Mouse (Mus musculus): ENCODE data around the gene Prss33. TPM values are rescaled to one million over a fixed set of nuclear protein-coding genes. Genes with fewer than 3 reads are reported as not detected.

Prss33 gene
- total and polyA plus RNA-seq, 2 experiments from 2014 or later = not detected

DNA sequence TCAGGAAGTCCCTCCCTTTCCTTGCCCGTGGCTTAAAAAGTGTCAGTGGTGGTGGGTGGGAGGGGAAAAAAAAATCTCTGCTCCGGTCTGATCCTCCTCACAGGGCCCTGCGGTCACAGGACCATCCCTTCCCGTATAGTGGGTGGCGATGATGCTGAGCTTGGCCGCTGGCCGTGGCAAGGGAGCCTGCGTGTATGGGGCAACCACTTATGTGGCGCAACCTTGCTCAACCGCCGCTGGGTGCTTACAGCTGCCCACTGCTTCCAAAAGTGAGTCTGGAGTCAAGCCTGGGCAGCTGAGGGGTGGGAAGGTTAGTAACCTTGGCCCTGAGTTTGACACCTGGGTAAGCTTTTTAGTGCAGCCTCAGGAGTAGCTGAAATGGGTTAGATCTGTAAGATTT lies 32.7 kb upstream of the Prss33 start:
- 80% methylated on average over 11 of the region's 11 CpGs for WGBS
- Histone ChIP-seq H3K36me3 (replicated peaks; ENCODE audit: control insufficient read depth, insufficient read depth, low read length) (no peaks in the 10 kb centered on the region), H3K9me3 (replicated peaks; ENCODE audit: control insufficient read depth, low read length) (no peaks in the 10 kb centered on the region), H3K4me3 (ENCODE audit: low read depth, low read length) (no peak overlapping the region), H3K4me2 (ENCODE audit: low read depth, low read length) (no peak overlapping the region), H3K9ac (replicated peaks; ENCODE audit: low read depth, low read length) (no peak overlapping the region), H3K4me1 (ENCODE audit: control insufficient read depth, insufficient read depth) (no peaks in the 10 kb centered on the region), H3K27me3 (ENCODE audit: control insufficient read depth, insufficient read depth, low read length) (no peaks in the 10 kb centered on the region), H3K27ac (ENCODE audit: low read depth) (no peak overlapping the region)
- ATAC-seq (ENCODE audit: insufficient read depth, low read depth) (no peak), DNase-seq (ENCODE audit: low spot score) (no peak)
- no peak for TF ChIP-seq EP300 (IDR thresholded peaks at IDR 0.05; ENCODE audit: low read depth)
- no peak for TF ChIP-seq CTCF (IDR thresholded peaks at IDR 0.05; ENCODE audit: low read depth)

DNA sequence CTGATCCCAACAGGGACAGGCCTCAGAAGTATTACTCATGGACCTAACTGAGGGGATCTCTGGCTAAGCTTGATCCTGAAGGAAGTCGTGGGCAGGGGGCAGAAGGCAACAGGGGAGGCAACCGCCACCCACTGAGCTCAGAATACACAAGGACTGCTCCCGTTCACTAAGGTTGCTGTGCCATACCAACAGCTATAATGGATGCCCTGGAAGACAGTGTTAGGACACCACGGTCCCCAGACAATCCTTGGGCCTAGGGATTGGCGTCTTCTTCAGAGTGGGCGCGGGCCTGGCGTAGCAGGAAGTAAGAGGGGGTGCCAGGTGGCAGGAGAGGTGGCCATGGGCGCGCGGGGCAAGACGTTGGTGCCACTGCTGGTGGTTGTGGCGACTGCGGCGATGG lies 31.9 kb upstream of the Prss33 start, which contains the start of gene Prss21:
Gene Prss21 (plus strand): TSS at position 301 of the 400 bp plus-strand sequence.
- H3K4me3 ChIP-seq (ENCODE audit: low read depth, low read length) = no peak within 1 kb of the TSS
- no peak for ATAC-seq (ENCODE audit: insufficient read depth, low read depth)
- H3K27ac ChIP-seq (ENCODE audit: low read depth) = no peak within 1 kb of the TSS
- no peaks in the 10 kb centered on the region for H3K36me3 ChIP-seq (replicated peaks; ENCODE audit: control insufficient read depth, insufficient read depth, low read length)
- no peaks in the 10 kb centered on the region for H3K4me1 ChIP-seq (ENCODE audit: control insufficient read depth, insufficient read depth)
- no peak for DNase-seq (ENCODE audit: low spot score)
- no peak within 1 kb of the TSS for H3K9ac ChIP-seq (replicated peaks; ENCODE audit: low read depth, low read length)
- TF ChIP-seq EP300 (IDR thresholded peaks at IDR 0.05; ENCODE audit: low read depth) (no peak), CTCF (IDR thresholded peaks at IDR 0.05; ENCODE audit: low read depth) (no peak)
- H3K4me2 ChIP-seq (ENCODE audit: low read depth, low read length) = no peak within 1 kb of the TSS
- H3K27me3 ChIP-seq (ENCODE audit: control insufficient read depth, insufficient read depth, low read length) = no peaks in the 10 kb centered on the region
- 86% methylated on average over 15 of the region's 15 CpGs for WGBS
- H3K9me3 ChIP-seq (replicated peaks; ENCODE audit: control insufficient read depth, low read length) = no peaks in the 10 kb centered on the region

DNA sequence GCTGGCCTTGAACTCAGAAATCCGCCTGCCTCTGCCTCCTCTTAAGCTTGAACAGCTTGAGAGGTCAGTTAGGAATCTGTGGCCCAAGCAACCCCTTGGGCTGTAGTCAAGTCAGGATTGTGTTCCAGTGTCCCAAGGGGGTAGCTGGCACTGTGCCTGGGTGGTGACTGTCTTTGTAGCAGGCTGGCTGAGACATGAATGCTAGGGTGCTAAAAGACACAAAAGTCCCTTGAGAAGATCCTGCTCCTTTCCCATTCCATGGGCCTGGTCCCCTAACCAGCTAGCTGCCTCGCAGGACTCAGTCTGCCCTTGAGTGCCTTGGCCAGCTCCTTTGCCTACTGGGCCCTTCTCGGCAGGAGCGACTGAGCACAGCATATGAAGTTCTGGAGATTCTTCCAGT lies 27.1 kb upstream of the Prss33 start:
- Histone ChIP-seq H3K4me3 (ENCODE audit: low read depth, low read length) (no peak overlapping the region), H3K27me3 (ENCODE audit: control insufficient read depth, insufficient read depth, low read length) (no peaks in the 10 kb centered on the region), H3K4me1 (ENCODE audit: control insufficient read depth, insufficient read depth) (no peaks in the 10 kb centered on the region), H3K27ac (ENCODE audit: low read depth) (no peak overlapping the region), H3K9me3 (replicated peaks; ENCODE audit: control insufficient read depth, low read length) (no peaks in the 10 kb centered on the region), H3K36me3 (replicated peaks; ENCODE audit: control insufficient read depth, insufficient read depth, low read length) (no peaks in the 10 kb centered on the region), H3K4me2 (ENCODE audit: low read depth, low read length) (no peak overlapping the region), H3K9ac (replicated peaks; ENCODE audit: low read depth, low read length) (no peak overlapping the region)
- ATAC-seq (ENCODE audit: insufficient read depth, low read depth) (no peak), DNase-seq (ENCODE audit: low spot score) (no peak)
- 85% methylated on average over 4 of the region's 4 CpGs for WGBS
- TF ChIP-seq CTCF (IDR thresholded peaks at IDR 0.05; ENCODE audit: low read depth) (no peak), EP300 (IDR thresholded peaks at IDR 0.05; ENCODE audit: low read depth) (no peak)

DNA sequence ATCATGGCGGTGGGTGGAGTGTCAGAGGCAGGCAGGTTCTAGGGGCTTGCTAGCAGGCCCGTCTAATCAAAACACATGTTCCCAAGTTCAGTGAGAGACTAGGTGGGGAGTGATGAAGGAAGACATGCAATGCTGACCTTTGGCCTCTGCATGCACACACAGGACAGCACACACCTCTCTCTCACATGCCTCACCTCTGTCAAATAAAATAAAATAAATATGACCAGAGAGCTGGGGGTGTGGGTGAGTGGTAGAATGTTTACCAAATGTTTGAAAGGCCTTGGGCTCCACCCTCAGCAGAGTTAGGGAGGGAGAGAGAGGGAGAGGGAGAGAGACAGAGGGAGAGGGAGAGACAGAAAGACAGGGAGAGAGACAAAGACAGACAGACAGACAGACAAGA lies 22.1 kb upstream of the Prss33 start:
- no peak overlapping the region for H3K4me2 ChIP-seq (ENCODE audit: low read depth, low read length)
- DNase-seq (ENCODE audit: low spot score) (no peak), ATAC-seq (ENCODE audit: insufficient read depth, low read depth) (no peak)
- H3K27me3 ChIP-seq (ENCODE audit: control insufficient read depth, insufficient read depth, low read length) = no peaks in the 10 kb centered on the region
- H3K36me3 ChIP-seq (replicated peaks; ENCODE audit: control insufficient read depth, insufficient read depth, low read length) = no peaks in the 10 kb centered on the region
- no peak overlapping the region for H3K4me3 ChIP-seq (ENCODE audit: low read depth, low read length)
- no peak overlapping the region for H3K27ac ChIP-seq (ENCODE audit: low read depth)
- no peak overlapping the region for H3K9ac ChIP-seq (replicated peaks; ENCODE audit: low read depth, low read length)
- WGBS = 66% methylated on average over 2 of the region's 2 CpGs
- no peak for TF ChIP-seq CTCF (IDR thresholded peaks at IDR 0.05; ENCODE audit: low read depth)
- TF ChIP-seq EP300 (IDR thresholded peaks at IDR 0.05; ENCODE audit: low read depth) = no peak
- no peaks in the 10 kb centered on the region for H3K9me3 ChIP-seq (replicated peaks; ENCODE audit: control insufficient read depth, low read length)
- H3K4me1 ChIP-seq (ENCODE audit: control insufficient read depth, insufficient read depth) = peaks cover 3% of the 10 kb centered on the region; the same call in 1 of the 2 replicates

DNA sequence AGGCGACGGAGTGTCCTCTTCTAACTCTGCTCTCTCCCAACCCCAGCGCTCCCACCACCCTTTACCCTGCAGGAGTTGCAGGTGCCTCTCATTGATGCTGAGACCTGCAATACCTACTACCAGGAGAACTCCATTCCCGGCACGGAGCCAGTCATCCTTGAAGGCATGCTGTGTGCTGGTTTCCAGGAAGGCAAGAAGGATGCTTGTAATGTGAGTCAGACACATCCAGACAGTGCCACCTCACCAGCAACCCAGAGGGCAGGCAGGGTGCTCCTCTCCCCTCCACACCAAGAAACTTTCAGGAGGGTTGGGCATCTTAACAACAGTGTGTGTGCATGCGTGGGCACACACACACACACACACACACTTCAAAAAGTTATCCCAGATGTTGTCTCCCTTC lies 21.3 kb upstream of the Prss33 start:
- WGBS = 78% methylated on average over 6 of the region's 6 CpGs
- H3K27ac ChIP-seq (ENCODE audit: low read depth) = no peak overlapping the region
- H3K4me2 ChIP-seq (ENCODE audit: low read depth, low read length) = no peak overlapping the region
- H3K9me3 ChIP-seq (replicated peaks; ENCODE audit: control insufficient read depth, low read length) = no peaks in the 10 kb centered on the region
- TF ChIP-seq EP300 (IDR thresholded peaks at IDR 0.05; ENCODE audit: low read depth) (no peak), CTCF (IDR thresholded peaks at IDR 0.05; ENCODE audit: low read depth) (no peak)
- no peak overlapping the region for H3K4me3 ChIP-seq (ENCODE audit: low read depth, low read length)
- H3K27me3 ChIP-seq (ENCODE audit: control insufficient read depth, insufficient read depth, low read length) = no peaks in the 10 kb centered on the region
- DNase-seq (ENCODE audit: low spot score) (no peak), ATAC-seq (ENCODE audit: insufficient read depth, low read depth) (no peak)
- H3K4me1 ChIP-seq (ENCODE audit: control insufficient read depth, insufficient read depth) = peaks cover 3% of the 10 kb centered on the region; the same call in 1 of the 2 replicates
- no peaks in the 10 kb centered on the region for H3K36me3 ChIP-seq (replicated peaks; ENCODE audit: control insufficient read depth, insufficient read depth, low read length)
- no peak overlapping the region for H3K9ac ChIP-seq (replicated peaks; ENCODE audit: low read depth, low read length)

DNA sequence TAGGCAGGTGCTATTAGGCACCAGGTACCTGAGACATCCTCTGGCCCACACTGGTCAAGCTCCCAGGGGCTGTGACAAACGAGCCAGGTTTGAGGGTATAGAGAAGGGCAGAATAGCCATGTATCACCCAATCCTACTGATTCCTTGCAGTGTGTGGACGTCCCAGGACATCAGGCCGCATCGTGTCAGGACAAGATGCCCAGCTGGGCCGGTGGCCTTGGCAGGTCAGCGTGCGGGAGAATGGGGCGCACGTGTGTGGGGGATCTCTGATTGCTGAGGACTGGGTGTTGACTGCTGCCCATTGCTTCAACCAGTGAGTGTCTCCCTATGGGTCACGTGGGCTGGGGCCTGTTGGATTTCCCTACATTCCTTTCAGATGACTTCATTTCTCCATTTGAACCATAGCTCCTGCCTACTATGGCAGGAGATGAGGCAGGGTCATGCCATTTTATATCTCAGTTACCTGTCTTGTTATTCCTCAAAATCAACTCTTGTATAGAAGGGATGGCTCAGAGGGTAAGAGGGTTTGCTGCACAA lies 18.4 kb upstream of the Prss33 start:
- no peak for TF ChIP-seq EP300 (IDR thresholded peaks at IDR 0.05; ENCODE audit: low read depth)
- no peak for TF ChIP-seq CTCF (IDR thresholded peaks at IDR 0.05; ENCODE audit: low read depth)
- H3K4me3 ChIP-seq (ENCODE audit: low read depth, low read length) = no peak overlapping the region
- H3K9me3 ChIP-seq (replicated peaks; ENCODE audit: control insufficient read depth, low read length) = no peaks in the 10 kb centered on the region
- H3K4me1 ChIP-seq (ENCODE audit: control insufficient read depth, insufficient read depth) = peaks cover 3% of the 10 kb centered on the region; the same call in 1 of the 2 replicates
- no peaks in the 10 kb centered on the region for H3K27me3 ChIP-seq (ENCODE audit: control insufficient read depth, insufficient read depth, low read length)
- no peak overlapping the region for H3K27ac ChIP-seq (ENCODE audit: low read depth)
- no peak overlapping the region for H3K4me2 ChIP-seq (ENCODE audit: low read depth, low read length)
- ATAC-seq (ENCODE audit: insufficient read depth, low read depth) (peak; percentile 72), DNase-seq (ENCODE audit: low spot score) (peak; percentile 17)
- H3K36me3 ChIP-seq (replicated peaks; ENCODE audit: control insufficient read depth, insufficient read depth, low read length) = no peaks in the 10 kb centered on the region
- no peak overlapping the region for H3K9ac ChIP-seq (replicated peaks; ENCODE audit: low read depth, low read length)
- 43% methylated on average over 10 of the region's 10 CpGs for WGBS
